Mouse (Mus musculus) heart, embryonic 16.5 days (tissue): Measurements from ENCODE around the gene Elmod3. TPM values are rescaled to one million over a fixed set of nuclear protein-coding genes. Genes with fewer than 3 reads are reported as not detected.
"Not testable (repeated sequence)": the region's sequence is repeated elsewhere in the genome, so short reads cannot be mapped to it uniquely, and the experiment has no call there.

Experiments used
- ATAC-seq: fragments of 200-750 bp; cut with Nextera tagmentation; replicated peaks from 2 replicates; pipeline ENCODE4 v1.8.0; 2017; ENCODE audit warnings: moderate number of reproducible peaks; ENCODE audit not compliant: insufficient read depth, low FRiP score; ENCODE audit errors: extremely low read depth
- H3K27ac ChIP-seq: fragments of 300-500 bp; sonication (generic); 2 replicates; pipeline ENCODE4 v1.5.1; 2014; ENCODE audit warnings: mild to moderate bottlenecking, low read length, control low read depth, moderate library complexity
- H3K27me3 ChIP-seq: fragments of 300-500 bp; sonication (generic); 2 replicates; pipeline ENCODE4 v1.6.1; 2014; ENCODE audit warnings: low read length, mixed read lengths; ENCODE audit not compliant: control insufficient read depth, insufficient read depth
- H3K36me3 ChIP-seq: fragments of 300-500 bp; sonication (generic); 2 replicates; pipeline ENCODE4 v1.6.1; 2014; ENCODE audit not compliant: control insufficient read depth, insufficient read depth
- H3K4me1 ChIP-seq: fragments of 300-500 bp; sonication (generic); 2 replicates; pipeline ENCODE4 v1.6.1; 2014; ENCODE audit warnings: low read length, mixed read lengths; ENCODE audit not compliant: control insufficient read depth, insufficient read depth
- H3K4me2 ChIP-seq: fragments of 300-500 bp; sonication (generic); 2 replicates; pipeline ENCODE4 v1.6.1; 2014; ENCODE audit warnings: low read depth, mild to moderate bottlenecking, control low read depth, low read length
- H3K4me3 ChIP-seq: fragments of 300-500 bp; sonication (generic); 2 replicates; pipeline ENCODE4 v1.5.1; 2014; ENCODE audit warnings: mild to moderate bottlenecking, control low read depth, low read length
- H3K9ac ChIP-seq: fragments of 300-500 bp; sonication (generic); 2 replicates; pipeline ENCODE4 v1.6.1; 2014; ENCODE audit warnings: low read length, control low read depth
- H3K9me3 ChIP-seq: fragments of 300-500 bp; sonication (generic); replicated peaks from 2 replicates; pipeline ENCODE4 v1.6.1; 2016; ENCODE audit warnings: low read length; ENCODE audit not compliant: control insufficient read depth
- WGBS: fragments of 180-500 bp; shearing (Covaris S2); extraction: QIAGEN DNeasy Blood & Tissue Kit; methylation state at CpG from one replicate; pipeline ENCODE4 v1.1.7; 2014; 5-methylcytosine and 5-hydroxymethylcytosine counted together
- polyA plus RNA-seq: library from polyadenylated mRNA; unstranded; fragments of >200 nt; fragmentation: Nextera tagmentation; extraction: Ambion mirVana; gene quantifications from 2 replicates; pipeline ENCODE4 v1.2.1, GENCODE M21; 2015

The Elmod3 gene
- polyA plus RNA-seq, 1 experiment from 2014 or later, result 13.8 TPM

DNA sequence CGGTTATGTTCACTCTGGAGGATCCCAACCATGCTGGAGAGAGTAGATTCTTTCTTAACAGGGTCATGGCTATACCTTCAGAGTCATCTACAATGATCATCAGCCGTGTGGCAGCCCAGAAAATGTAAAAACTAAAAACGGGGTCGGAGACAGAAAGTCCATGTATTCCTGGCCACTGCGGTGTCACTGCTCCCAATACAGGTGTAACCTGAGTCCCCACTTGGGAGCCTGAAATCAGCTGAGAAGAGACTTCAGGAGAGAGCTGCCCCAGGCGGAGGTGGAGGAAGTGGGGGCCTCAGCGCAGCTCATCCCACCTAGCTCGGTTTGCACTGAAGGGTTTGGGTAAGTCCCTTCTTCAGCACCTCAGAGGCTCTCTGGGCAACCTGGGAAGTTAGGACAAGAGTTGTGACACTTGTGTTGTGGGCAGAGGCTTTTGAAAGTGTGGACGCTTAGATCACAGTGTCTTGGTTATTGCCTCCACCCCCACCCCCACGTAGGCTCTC is 60.2 kb downstream of the Elmod3 start:
- no peaks in the 10 kb centered on the region for H3K36me3 ChIP-seq
- 0 out of 2 replicates have a peak overlapping the region, but pooled peaks have one; percentile 3 for H3K27ac ChIP-seq
- no peaks in the 10 kb centered on the region for H3K27me3 ChIP-seq
- WGBS, result 48% methylated on average over 10 of the region's 10 CpGs
- peaks cover 13% of the 10 kb centered on the region for H3K4me1 ChIP-seq
- peak overlapping the region; percentile 61 for H3K9ac ChIP-seq
- H3K4me3 ChIP-seq, result peak overlapping the region; percentile 54
- H3K4me2 ChIP-seq, result peak overlapping the region; percentile 59
- ATAC-seq, result peak; percentile 4; the same call in 1 of the 2 replicates
- no peaks in the 10 kb centered on the region for H3K9me3 ChIP-seq

DNA sequence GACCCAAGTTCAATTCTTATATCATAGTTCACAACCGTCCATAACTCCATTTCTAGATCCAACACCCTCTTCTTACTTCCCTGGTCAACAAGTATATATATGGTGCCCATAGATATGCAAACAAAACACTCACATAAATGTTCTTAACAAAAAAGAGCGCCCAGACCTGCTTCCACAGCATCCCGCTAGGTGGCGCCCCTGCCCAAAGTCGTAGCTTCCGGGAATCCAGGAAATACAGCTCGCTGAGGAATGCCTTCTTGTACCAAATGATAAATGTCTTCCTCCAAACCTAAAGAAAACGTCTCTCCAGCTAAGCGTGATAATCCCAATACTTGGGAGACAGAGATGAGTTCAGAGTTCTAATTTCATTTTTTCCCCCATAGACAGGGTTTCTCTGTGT is 63.0 kb downstream of the Elmod3 start:
- peak overlapping the region; percentile 9 for H3K4me3 ChIP-seq
- 3% methylated on average over 9 of the region's 9 CpGs for WGBS
- H3K27ac ChIP-seq, result no peak overlapping the region
- H3K9ac ChIP-seq, result peak overlapping the region; percentile 53
- peaks cover 16% of the 10 kb centered on the region for H3K4me1 ChIP-seq
- no peaks in the 10 kb centered on the region for H3K27me3 ChIP-seq
- H3K9me3 ChIP-seq, result no peaks in the 10 kb centered on the region
- no peaks in the 10 kb centered on the region for H3K36me3 ChIP-seq
- ATAC-seq, result no peak
- peak overlapping the region; percentile 54 for H3K4me2 ChIP-seq

DNA sequence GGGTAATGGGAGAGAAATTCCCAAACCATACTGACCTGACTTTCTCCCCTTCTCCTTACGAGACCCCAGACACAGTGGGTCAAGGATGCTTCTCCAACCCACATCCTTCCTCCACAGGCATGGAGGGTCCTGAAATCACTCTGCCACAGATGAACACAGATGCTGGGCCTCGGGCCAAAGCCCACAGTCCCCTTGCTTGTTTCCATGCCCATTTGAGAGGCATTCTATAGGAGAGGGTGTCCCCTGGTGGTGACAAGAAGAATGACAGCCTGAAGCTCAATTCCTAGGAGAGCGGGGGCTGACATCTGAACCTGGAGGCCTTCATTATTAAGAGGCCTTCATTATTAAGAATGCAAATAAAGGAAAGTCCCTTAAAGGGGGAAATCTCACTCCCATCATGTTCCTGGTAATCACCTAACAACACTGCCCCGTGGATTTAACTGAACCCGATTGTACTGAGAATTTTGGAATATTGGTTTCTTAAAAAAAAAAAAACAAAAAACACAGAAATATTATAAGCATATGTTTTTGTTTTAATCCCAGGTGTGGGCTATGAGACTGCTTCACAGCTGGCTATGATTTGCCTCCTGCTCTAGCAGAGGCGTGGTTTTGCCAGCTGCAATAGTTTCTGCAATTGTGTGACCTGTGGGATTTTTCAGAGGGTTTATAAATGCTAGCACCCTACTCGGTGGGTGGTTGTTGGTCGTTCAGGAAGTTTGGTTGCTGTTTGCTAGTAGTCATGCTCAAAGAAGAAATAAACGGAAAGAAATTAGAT is 64.0 kb downstream of the Elmod3 start:
- ATAC-seq, result peak; percentile 21; the same call in 1 of the 2 replicates
- H3K9me3 ChIP-seq, result no peaks in the 10 kb centered on the region
- 36% methylated on average over 9 of the region's 9 CpGs for WGBS
- no peak overlapping the region for H3K4me3 ChIP-seq
- no peaks in the 10 kb centered on the region for H3K36me3 ChIP-seq
- peak overlapping the region; percentile 51; the same call in 1 of the 2 replicates for H3K27ac ChIP-seq
- H3K9ac ChIP-seq, result no peak overlapping the region
- H3K4me2 ChIP-seq, result no peak overlapping the region
- no peaks in the 10 kb centered on the region for H3K27me3 ChIP-seq
- peaks cover 16% of the 10 kb centered on the region for H3K4me1 ChIP-seq

DNA sequence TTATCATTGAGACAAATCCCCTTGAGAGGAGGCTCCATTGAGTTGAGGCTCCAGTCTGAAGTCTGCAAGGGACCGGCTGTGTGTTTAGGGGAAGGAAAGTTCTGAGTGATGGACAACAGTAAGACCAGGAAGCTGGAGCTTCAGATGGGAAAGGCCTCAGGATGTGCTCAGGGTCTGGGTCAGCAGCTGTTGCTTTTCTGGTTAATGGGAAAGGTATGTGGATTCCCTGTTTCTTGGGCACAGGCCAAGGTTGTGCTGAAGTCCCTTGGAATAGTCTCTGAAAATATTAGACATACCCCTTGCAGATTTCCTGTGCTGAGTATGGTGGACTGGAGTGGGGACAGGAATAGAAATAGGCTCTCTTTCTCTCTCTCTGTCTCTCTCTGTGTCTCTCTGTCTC is 64.7 kb downstream of the Elmod3 start:
- Histone ChIP-seq H3K27ac (peak overlapping the region; percentile 51; the same call in 1 of the 2 replicates), H3K4me1 (peaks cover 13% of the 10 kb centered on the region)
- H3K36me3 ChIP-seq, H3K27me3 ChIP-seq, H3K9me3 ChIP-seq, H3K9ac ChIP-seq, H3K4me3 ChIP-seq, H3K4me2 ChIP-seq: not testable (repeated sequence)
- ATAC-seq, result peak; percentile 47
- 35% methylated on average over 1 of the region's 1 CpGs for WGBS

DNA sequence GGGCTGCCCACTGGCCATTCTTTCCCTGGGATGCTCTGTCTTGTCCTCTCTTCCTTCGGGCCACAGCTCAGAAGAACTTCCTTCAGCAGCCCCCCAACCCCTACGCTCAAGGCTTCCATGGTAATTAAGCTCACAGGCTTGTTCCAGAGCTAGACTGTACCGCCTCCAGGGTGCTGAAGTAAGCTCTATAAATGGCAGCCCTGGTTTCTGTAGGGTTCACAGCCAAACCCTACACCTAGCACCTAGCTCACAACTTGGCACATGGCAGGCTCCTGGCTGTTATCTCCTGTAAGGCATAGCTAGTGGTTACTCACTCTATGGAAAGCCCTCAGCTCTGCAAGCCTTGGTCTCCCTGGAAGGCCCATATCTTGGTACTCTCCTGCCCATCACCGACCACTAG is 65.6 kb downstream of the Elmod3 start:
- H3K9me3 ChIP-seq, result no peaks in the 10 kb centered on the region
- no peaks in the 10 kb centered on the region for H3K36me3 ChIP-seq
- no peak overlapping the region for H3K9ac ChIP-seq
- 76% methylated on average over 4 of the region's 4 CpGs for WGBS
- peaks cover 10% of the 10 kb centered on the region for H3K4me1 ChIP-seq
- H3K4me3 ChIP-seq, result no peak overlapping the region
- H3K27me3 ChIP-seq, result no peaks in the 10 kb centered on the region
- H3K27ac ChIP-seq, result no peak overlapping the region
- no peak for ATAC-seq
- H3K4me2 ChIP-seq, result no peak overlapping the region

DNA sequence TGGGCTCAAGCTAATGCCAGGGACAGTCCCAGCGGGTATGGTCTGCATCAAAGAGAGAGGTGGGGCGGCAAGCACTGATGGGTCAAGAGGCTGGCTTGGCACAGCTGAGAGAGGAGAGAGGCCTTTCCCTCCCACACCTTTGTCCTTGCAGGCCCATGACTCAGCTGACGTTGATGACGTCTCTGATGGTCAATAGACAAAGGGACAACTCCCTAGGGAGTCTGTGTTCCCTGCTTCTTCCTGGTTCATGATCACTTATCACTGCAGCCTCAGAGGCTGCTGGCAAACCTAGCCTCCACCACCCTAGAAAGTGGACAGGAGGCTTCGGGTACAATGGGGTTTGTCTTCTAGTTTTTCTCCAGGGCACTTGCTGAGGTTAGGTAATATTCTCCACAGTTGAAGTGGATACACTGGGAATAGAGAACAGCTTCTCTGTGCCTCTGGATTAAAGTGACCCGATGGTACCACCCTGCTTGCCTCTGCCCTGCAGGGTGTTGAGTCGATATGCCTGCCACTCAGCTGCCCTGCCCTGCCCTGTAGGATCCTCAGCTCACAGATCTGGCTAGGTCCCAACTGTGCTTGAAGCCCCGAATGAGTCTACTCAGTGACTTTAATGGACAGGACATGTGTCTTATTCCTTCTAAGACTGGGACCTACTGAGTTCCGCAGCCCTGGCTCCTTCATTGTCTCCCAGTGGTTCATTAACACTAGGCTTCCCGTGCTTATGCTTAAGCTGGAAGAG is 69.6 kb downstream of the Elmod3 start:
- Histone ChIP-seq H3K4me2 (no peak overlapping the region), H3K9me3 (no peaks in the 10 kb centered on the region)
- no peak for ATAC-seq

DNA sequence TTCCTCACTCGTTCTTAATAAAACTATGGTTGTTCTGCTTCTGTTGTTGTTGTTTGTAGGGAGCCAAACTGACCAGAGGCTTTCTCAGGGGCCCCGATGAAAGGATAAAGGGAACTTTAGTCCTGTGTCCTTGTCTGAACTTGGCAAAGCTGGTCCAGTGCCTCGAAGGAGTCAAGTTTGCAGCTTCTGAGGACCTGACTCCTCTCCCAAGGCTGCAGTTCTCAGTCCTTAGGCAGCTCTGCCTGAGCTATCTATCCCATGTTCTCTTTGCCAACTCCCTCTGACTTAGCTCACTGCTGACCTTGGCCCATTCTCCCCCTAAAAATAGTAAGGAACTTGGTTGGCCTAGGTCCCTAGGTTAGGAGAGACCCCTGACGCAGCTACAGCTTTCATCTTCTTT is 71.1 kb downstream of the Elmod3 start:
- Histone ChIP-seq H3K4me3 (no peak overlapping the region), H3K36me3 (no peaks in the 10 kb centered on the region), H3K4me1 (no peaks in the 10 kb centered on the region), H3K4me2 (no peak overlapping the region), H3K9ac (no peak overlapping the region), H3K27ac (no peak overlapping the region), H3K9me3 (no peaks in the 10 kb centered on the region), H3K27me3 (no peaks in the 10 kb centered on the region)
- no peak for ATAC-seq
- 73% methylated on average over 4 of the region's 4 CpGs for WGBS

More for the DNA sequence above, 69.6 kb downstream of the Elmod3 start:
- no peaks in the 10 kb centered on the region for H3K27me3 ChIP-seq
- H3K27ac ChIP-seq, result no peak overlapping the region
- 69% methylated on average over 10 of the region's 10 CpGs for WGBS
- H3K4me1 ChIP-seq, result peaks cover 3% of the 10 kb centered on the region
- H3K4me3 ChIP-seq, result no peak overlapping the region
- H3K9ac ChIP-seq, result no peak overlapping the region
- H3K36me3 ChIP-seq, result no peaks in the 10 kb centered on the region

DNA sequence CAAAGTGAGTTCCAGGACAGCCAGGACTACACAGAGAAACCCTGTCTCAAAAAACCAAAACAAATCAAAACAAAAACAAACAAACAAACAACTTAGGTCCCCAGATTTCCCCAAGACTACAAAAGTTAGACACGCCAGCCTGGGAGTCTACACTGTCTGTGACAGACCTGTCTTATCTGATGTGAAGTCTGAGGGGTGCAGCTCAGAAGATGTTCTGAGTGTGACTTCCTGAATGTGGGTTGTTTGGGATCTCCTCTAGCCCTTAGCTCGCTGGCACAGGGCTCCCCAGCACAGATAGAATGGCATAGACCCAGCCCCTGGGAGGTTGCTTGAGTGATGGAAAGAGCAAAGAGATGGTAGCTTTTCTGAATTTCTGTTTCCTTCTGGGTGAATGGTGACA is 74.1 kb downstream of the Elmod3 start:
- no peak for ATAC-seq
- Histone ChIP-seq H3K9me3 (no peaks in the 10 kb centered on the region), H3K4me3 (no peak overlapping the region), H3K27me3 (no peaks in the 10 kb centered on the region), H3K4me1 (peaks cover 6% of the 10 kb centered on the region; the same call in 1 of the 2 replicates), H3K36me3 (no peaks in the 10 kb centered on the region), H3K27ac (no peak overlapping the region), H3K9ac (no peak overlapping the region), H3K4me2 (no peak overlapping the region)
- WGBS, result 80% methylated on average over 2 of the region's 2 CpGs

DNA sequence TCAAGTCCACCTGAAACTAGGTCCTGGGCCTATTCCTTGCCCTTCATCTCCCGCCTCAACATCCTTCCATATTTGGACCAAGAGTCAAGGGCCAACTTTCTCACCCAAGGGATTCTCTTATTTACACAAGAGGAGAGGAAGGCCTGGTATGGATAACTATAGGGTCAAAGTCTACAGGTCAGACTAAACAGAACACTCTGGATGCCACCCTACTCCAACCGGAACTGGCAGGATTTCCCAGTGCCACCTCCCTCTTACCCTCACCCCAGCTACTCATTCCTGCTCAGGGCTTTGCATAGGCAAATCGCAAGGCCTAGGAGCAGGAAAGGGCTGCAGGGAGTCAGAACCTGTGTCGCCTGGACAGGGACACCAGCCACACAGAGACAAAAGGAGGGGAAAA is 75.0 kb downstream of the Elmod3 start:
- Histone ChIP-seq H3K4me2 (no peak overlapping the region), H3K9me3 (no peaks in the 10 kb centered on the region), H3K36me3 (no peaks in the 10 kb centered on the region), H3K9ac (no peak overlapping the region), H3K4me1 (peaks cover 6% of the 10 kb centered on the region; the same call in 1 of the 2 replicates), H3K4me3 (no peak overlapping the region), H3K27me3 (no peaks in the 10 kb centered on the region), H3K27ac (no peak overlapping the region)
- ATAC-seq, result no peak
- WGBS, result 78% methylated on average over 4 of the region's 4 CpGs
